Mouse (Mus musculus): ENCODE measurements around the gene Taf4.

DNA sequence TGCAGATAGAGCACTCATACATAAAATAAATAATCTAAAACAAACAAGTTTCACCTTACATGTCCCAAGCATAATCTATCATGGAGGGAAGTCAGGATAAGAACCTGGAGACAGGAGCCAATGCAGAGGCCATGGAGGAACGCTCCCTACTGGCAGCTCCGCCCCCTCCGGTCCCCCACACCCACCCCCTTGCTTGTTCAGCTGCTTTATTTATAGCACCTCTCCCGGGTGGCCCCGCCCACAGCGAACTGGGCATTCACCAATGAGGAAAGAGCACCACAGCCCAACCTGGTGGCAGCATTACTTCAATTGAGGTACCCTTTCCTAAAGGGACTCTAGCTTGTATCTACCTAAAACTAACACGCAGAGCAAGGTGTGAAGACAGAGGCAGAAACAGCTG is 91.9 kb downstream of the Taf4 start:
- TF ChIP-seq POLR2A (IDR thresholded peaks at IDR 0.05; ENCODE audit: borderline replicate concordance, control insufficient read depth, low read depth, low read length) (no peak), CTCF (IDR thresholded peaks at IDR 0.05; ENCODE audit: control insufficient read depth, insufficient read depth, low read length) (no peak)

Measured in bone marrow, adult 2 months (tissue).